Mouse (Mus musculus) lung, postnatal 25 days (tissue): Measurements from ENCODE around the gene Ly6g6c.

Experiments
- DNase-seq: peaks from one replicate; pipeline ENCODE4 v3.0.0; 2022; ENCODE audit warnings: low spot score

Gene Ly6g6c

DNA sequence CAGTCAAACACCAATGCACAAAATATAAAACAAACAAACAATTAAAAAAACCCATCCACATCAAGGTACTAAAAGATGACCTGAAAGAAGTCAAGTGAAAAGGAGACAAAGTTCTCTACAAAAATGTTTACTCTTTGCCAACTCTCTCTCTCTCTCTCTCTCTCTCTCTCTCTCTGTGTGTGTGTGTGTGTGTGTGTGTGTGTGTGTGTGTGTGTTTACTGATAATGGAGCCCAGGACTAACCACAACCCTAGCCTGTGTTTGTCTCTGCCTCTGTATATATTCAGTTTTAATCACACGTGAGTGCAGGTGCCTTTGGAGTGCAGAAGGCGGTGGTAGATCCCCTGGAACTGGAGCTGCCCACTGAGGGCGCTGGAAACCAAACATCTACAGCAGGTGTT is 8.1 kb upstream of the Ly6g6c start:
- no peak for DNase-seq

DNA sequence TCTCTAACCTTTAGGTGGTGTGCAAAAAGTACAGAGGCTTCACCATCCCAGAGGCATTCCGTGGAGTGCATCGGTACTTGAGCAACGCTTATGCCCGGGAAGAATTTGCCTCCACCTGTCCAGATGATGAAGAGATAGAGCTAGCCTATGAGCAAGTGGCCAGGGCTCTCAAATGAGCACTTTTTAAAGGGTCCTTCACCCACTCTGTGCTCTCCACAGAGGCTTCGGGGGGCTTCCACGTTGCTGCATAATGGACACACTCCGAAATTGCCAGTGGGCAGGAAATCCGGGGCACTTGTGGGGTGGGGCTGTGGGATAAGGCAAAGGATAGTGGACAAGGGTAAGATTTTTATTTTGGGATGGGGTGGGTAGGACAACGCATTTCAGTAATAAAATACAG is 6.9 kb upstream of the Ly6g6c start:
- DNase-seq, result no peak

- DNase-seq, result peak; percentile 92
Observed at GRCm38 (mm10) chr17:35058911-35059892, 6.0 kb upstream of the Ly6g6c start, which contains the start of gene Ddah2. Gene Ddah2, plus strand, starts transcription at chr17:35059035.

- no peak for DNase-seq
Observed at GRCm38 (mm10) chr17:35060071-35060470, 5.1 kb upstream of the Ly6g6c start.

DNA sequence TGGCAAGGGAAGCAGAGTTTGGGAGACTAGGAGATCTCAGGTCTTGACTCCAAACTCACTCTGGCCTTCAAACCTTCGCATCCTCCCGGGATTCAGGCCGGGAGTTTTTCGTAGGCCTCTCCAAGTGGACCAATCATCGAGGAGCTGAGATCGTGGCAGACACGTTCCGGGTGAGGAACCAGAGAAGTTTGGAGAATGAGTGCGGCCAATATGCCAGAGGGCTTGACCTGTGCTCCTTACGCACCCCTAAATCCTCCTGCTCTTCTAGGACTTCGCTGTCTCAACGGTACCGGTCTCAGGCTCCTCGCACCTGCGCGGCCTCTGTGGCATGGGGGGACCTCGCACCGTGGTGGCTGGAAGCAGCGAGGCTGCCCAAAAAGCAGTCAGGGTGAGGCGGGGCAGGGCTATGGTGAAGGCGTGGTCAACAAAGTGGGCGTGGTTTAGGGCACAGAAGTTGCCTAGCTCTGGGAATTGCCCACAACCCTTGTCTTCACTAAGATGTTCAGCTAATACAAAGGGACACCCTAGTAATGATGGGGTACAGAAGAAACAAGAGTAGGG is 4.4 kb upstream of the Ly6g6c start:
- DNase-seq, result no peak

- DNase-seq, result no peak
Observed at GRCm38 (mm10) chr17:35061299-35061698, 3.9 kb upstream of the Ly6g6c start.

DNA sequence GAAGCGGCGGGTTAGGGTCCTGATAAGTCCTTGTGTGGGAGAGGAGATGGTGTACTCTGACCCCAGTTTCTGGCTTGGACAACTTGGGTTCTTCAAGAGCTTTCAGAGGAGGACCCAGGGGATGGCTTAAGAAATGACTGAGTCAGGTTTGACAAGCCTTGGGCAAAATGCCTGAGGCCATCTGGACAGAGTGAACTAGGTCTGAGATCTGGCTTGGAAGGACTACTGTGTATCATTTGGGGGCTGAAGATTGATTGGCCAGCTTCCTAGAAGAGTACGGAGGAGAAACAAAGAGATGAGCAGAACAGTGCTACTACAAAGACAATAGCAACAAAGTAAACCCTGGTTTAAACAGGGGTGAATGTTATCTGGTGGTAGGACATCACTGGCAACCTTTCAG is 1.7 kb upstream of the Ly6g6c start:
- no peak for DNase-seq

DNA sequence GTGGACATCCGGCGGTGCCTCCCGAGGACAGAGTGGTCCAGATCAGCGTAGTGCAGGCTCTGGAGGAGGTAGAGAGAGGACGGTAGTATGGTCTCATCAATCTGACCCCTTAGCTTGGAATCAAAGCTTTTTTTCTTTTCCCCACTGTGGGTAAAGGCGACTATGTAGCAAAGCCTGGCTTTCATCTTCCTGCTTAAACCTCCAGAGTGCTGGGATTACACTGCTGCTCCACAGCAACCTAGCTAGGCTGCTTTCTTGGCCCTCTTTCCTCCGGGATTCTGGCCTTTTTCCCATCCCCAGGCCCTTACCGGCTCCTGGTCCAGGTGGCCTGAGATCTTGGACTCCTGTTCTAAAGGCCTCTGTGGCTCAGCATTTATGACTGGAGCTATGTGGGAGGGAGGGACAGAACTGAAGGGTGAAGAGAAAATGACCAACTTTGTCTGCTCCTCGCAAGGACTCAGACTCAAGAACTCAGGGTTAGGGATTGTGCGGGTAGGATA is 760 bp upstream of the Ly6g6c start:
- DNase-seq, result no peak

DNA sequence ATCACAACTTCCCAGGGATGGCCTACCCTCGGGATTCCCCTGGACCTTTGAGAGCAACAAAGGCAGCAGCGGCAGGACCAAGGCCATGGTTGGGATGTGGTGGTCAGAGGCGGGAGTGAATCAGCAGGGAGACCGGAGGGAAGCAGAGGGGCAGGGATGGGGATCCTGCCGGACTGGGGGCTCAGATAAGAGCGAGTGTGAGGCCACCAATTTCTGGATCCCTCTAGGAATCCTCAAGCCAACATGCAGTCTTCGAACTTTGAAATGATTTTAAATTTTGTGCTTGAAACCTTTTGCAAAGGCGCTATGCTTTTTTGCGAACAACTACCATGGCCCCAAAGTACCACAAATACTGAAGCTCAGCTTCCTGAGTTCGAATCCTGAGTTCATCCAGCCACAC is 896 bp downstream of the Ly6g6c start, which contains the start of gene Mpig6b:
Gene Mpig6b, minus strand, starts transcription at position 101 of the 400 bp plus-strand sequence.
- DNase-seq, result no peak

GRCm38 (mm10) chr17:35068213-35068914 is 3.2 kb downstream of the Ly6g6c start:
- no peak for DNase-seq

DNA sequence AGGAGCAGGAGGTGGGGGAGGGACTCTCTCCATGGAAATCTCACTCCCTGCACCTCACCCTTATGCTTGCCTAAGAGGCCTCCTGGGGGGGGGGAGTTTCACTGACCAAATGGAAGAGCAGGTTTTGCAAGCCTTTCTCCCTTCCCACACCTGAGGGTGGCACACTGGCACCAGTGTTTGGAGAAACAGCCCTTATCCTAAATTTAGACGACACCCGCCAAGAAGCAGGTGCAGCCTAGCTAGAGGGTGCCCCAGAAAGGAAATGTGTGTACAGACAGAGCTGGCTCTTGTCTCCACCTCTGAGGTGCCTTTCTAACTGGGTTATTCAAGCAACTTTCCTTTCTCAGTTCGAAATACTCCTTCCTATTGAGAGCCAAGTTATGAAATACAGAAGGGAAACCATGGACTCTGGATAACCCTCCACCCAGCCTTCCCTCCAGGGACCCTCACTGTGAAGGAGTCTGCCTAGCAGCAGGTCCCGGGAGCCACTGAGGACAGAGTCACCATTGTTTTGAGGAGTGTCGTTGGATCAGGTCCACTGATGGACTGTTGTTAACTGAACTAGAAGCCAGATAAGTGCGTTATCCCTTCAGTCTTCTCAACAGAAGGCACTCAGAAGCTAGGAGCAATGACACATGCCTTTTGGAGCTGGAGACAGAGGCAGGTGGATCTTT is 5.5 kb downstream of the Ly6g6c start:
- DNase-seq, result peak; percentile 67

DNA sequence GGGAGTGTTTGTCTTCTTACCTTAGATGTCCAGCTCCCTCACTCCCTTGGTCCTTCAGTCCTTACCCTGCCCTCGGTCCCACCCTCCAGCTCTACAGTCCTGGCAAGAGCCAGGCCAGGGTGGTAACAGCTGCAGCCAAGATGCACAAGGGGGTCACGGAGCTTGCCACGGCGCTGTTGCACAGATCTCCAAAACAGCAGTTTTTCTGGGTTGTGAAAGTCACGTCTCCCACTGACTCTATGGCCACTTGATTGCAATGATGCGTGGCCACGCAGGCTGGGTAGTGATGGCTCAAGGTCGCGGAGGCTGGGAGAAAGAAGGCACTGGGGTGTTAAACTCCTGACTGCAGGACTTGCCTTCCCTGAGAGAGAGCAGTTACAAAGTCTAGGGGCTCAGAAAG is 6.3 kb downstream of the Ly6g6c start:
- DNase-seq, result no peak

GRCm38 (mm10) chr17:35074097-35074496 is 8.9 kb downstream of the Ly6g6c start:
- DNase-seq, result no peak

DNA sequence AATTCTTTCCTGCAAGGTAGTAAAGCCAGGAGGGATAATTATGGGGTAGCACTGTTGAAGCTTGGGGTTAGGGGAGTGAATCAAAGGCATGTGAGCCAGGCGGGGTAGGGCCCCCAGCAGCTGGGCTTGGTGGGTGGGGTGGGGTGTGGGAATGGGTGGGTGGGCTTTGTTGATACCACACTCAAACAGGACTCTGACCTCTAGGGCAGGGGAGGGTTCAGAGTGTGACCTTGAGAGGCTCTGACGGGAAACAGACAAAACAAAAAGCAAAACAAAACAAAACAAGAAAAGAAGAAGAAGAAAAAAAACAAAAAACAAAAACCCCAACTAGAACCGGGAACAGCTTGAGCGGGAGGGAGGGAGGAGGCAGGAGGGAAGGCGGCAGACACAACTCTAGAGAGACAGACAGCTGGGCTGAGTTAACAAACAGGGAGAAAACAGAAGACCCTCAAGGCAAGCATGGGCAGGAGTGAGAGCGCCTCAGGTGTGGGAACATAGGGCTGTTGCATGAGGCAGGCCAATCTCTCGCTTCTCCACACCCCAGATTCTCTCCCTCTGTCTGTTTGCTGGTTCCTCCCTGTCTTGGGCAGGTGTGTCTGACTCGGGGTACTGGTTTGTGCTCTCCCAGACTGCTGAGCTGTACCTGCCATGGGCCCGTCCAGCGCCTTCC is 11.5 kb downstream of the Ly6g6c start, which contains the start of gene Ly6g6e:
Gene Ly6g6e, plus strand, starts transcription at position 396 of the 670 bp plus-strand sequence.
- no peak for DNase-seq

DNA sequence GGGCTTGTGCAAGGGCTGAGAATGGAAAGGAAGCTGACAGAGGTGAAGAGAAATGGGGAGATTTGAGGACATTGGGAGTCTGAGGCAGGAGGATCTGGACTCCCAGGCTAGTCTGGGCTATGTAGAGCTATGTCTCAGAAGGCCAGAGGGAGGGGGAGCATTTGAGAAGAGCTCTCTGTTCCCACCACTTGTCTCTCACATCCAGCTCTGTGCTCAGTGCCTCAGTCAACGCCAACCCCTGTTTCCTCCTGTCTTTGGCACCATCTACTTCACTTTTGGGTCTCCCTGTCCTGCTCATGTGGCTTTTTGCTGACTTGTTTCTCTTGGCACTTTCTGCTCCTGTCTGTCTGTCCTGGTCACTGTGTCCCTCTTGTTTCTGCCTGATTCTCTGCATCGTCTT is 12.1 kb downstream of the Ly6g6c start:
- DNase-seq, result no peak

DNA sequence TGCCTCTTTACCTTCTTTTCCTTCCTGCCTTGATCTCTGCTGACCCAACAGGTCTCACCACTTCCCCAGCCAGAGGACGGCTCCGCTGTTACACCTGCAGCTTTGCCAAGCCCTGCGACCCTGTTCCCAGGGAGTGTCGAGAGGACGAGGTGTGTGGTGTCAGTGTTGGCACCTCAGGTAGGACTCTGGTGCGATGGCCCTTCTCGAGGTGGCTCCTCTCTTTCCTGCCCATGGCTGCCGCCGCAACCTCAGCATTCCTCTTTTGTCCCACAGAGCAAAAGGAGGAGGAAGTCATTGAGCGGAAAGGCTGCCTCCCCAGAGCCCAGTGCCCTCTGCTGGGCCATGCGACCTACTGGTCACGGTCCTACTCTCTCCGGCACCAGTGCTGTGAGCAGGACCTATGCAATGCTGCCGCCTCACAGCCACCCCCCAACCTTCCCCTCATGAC is 12.6 kb downstream of the Ly6g6c start, which contains the start of gene Ly6g6d:
Gene Ly6g6d, minus strand, starts transcription at position 280 of the 448 bp plus-strand sequence.
- peak; percentile 76 for DNase-seq

DNA sequence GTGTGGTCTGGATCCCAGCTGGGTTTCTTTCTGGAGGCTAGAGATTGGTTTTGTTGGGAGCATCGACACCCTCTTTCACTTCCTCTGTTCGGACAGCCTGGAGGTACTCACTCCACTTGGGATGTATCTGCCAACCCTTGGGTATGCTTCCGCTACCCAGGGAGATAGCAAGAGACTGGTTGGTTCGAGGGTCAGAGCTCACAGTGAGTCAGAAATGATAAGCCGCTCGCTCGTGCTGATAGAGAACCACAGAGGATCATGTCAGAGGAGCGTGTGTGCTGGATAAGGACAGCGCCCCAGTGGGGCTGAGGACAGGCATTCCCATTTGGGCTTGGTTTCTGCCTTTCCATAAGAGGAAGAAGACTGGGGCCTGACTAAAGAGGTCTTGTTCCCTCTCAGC is 14.6 kb downstream of the Ly6g6c start:
- no peak for DNase-seq

DNA sequence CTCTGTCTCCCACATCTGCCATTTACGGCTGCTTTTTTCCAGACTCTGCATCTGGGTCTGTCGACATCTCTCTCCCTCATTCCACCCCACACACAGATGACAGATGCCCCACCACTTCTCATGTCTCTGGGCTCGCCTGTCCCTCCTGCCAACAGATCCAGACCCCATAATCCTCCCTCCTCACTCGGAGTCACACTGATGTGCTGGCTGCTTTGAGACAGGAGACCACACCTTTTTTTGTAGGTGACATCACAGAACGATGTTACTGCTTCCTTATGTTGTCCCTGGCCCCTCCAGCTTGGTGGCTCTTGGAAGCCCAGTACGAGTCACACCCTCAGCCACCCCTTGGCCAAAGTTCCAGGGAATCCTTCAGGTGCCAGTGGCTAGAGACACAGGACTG is 15.1 kb downstream of the Ly6g6c start:
- DNase-seq, result no peak

- no peak for DNase-seq
Observed at GRCm38 (mm10) chr17:35080710-35081109, 15.5 kb downstream of the Ly6g6c start.

DNA sequence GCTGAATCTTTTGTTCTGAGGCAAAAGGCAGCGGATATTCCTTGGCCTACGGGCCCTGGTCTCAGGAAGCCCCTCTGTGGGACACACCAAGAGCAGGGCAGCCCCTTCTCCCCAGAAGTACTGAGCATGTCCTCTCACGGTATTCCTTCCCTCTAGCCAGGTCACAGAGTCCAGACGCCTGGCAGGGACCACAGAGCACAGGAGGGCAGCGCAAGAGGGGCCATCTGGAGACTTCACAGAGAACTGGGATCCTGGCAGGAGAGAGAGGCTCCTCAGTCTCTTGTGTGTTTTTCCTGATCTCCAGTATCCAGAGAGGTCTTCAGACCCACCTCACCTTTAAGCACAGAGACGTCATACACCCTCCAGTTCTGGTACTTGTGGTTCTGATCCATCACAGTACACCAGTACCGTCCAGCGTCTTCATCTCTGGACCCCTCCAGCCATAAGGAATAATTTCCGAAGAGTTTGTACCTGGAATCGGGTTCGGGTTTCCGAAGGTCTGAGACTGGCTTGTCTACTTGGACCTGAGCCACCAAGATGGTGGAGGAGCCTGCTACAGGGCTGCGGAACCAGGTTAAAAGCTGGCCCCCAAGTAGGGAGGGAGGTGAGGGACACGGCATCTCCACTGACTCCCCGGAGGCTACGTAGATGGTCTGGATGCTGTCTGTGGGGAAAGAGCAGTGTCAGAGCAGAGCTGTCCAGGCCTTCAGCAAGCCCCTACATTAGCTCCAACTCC is 17.8 kb downstream of the Ly6g6c start:
- DNase-seq, result no peak
